Mouse (Mus musculus): ENCODE results near the gene Gm4792.

DNA sequence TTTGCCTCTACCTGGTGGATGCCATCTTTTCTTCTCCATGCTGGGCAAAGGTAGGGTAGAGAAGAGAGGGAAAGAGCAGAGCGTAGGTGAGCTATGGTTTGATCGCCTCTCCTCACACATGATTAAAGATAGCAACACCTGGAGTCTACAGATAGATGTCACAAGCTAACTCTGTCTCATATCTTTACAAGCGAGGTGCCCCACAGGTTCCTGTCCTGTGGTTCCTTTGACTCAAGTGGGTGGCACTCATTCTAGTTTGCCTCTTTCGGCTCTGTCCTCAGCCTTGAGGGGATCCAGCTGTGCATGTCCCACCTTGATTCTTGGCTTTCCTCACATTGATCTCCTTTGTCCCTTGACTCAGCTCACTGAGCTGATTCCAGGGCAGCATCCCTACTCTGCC, 42.0 kb downstream of the Gm4792 start:
- no peak for TF ChIP-seq TAL1 (IDR thresholded peaks at IDR 0.05; ENCODE audit: low read length)
- no peak for TF ChIP-seq GATA1 (IDR thresholded peaks at IDR 0.05; ENCODE audit: low read length)
